Mouse (Mus musculus) forebrain, postnatal 0 days (tissue): ENCODE measurements at regions not wholly inside any gene's neighbourhood (a gene's known extent, or its start where the extent isn't known, plus 50 kb on each side); places are given as distances from the start of the nearest gene placed in this dataset.

ENCODE experiments used
- ATAC-seq: fragments of 200-750 bp; cut with Nextera tagmentation; 2 replicates; pipeline ENCODE4 v1.8.0; 2017; ENCODE audit warnings: mild to moderate bottlenecking, moderate library complexity
- DNase-seq: peaks from one replicate; pipeline ENCODE4 v3.0.0-alpha.2; 2015
- H3K27ac ChIP-seq: fragments of 300-500 bp; sonication (generic); 2 replicates; pipeline ENCODE4 v1.5.1; 2014; ENCODE audit warnings: low read depth, mild to moderate bottlenecking, antibody characterized with exemption, low read length, moderate library complexity, mixed read lengths
- H3K27me3 ChIP-seq: fragments of 300-500 bp; sonication (generic); 2 replicates; pipeline ENCODE4 v1.6.1; 2014; ENCODE audit warnings: mild to moderate bottlenecking, low read length, mixed read lengths; ENCODE audit not compliant: insufficient read depth
- H3K36me3 ChIP-seq: fragments of 300-500 bp; sonication (generic); 2 replicates; pipeline ENCODE4 v1.6.1; 2014; ENCODE audit warnings: mild to moderate bottlenecking, moderate library complexity; ENCODE audit not compliant: insufficient read depth
- H3K4me1 ChIP-seq: fragments of 300-500 bp; sonication (generic); 2 replicates; pipeline ENCODE4 v1.6.1; 2014; ENCODE audit warnings: antibody characterized with exemption; ENCODE audit not compliant: insufficient read depth
- H3K4me2 ChIP-seq: fragments of 300-500 bp; sonication (generic); 2 replicates; pipeline ENCODE4 v1.6.1; 2014; ENCODE audit warnings: low read depth, mild to moderate bottlenecking, moderate library complexity
- H3K4me3 ChIP-seq: fragments of 300-500 bp; sonication (generic); 2 replicates; pipeline ENCODE4 v1.5.1; 2014; ENCODE audit warnings: low read depth, low read length, mixed read lengths
- H3K9ac ChIP-seq: fragments of 300-500 bp; sonication (generic); 2 replicates; pipeline ENCODE4 v1.6.1; 2014; ENCODE audit warnings: mild to moderate bottlenecking
- H3K9me3 ChIP-seq: fragments of 300-500 bp; sonication (generic); 2 replicates; pipeline ENCODE4 v1.6.1; 2016; ENCODE audit warnings: low read length
- CTCF ChIP-seq: sonication (generic); IDR thresholded peaks from 2 replicates; pipeline ENCODE4 v1.5.1; 2016; ENCODE audit warnings: antibody characterized with exemption, control low read depth, low read depth
- whole genome bisulfite sequencing: fragments of 180-500 bp; shearing (Covaris S2); extraction: QIAGEN DNeasy Blood & Tissue Kit; methylation state at CpG from one replicate; pipeline ENCODE4 v1.1.7; 2014; 5-methylcytosine and 5-hydroxymethylcytosine counted together

GRCm38 (mm10) chr16:93180213-93180612 lies 354.3 kb upstream of the Runx1 start:
- Histone ChIP-seq H3K9ac (no peak overlapping the region), H3K4me1 (no peaks in the 10 kb centered on the region), H3K36me3 (no peaks in the 10 kb centered on the region), H3K27me3 (no peaks in the 10 kb centered on the region), H3K4me2 (no peak overlapping the region), H3K9me3 (no peaks in the 10 kb centered on the region), H3K27ac (no peak overlapping the region), H3K4me3 (no peak overlapping the region)
- no peak for ATAC-seq
- WGBS, result 88% methylated on average over 5 of the region's 5 CpGs
- DNase-seq, result no peak
- no peak for TF ChIP-seq CTCF

- ATAC-seq (no peak), DNase-seq (no peak)
- 96% methylated on average over 3 of the region's 3 CpGs for WGBS
- H3K27ac ChIP-seq, result no peak overlapping the region
- H3K4me1 ChIP-seq, result no peaks in the 10 kb centered on the region
- H3K9ac ChIP-seq, result no peak overlapping the region
- no peaks in the 10 kb centered on the region for H3K27me3 ChIP-seq
- H3K4me3 ChIP-seq, result no peak overlapping the region
- H3K36me3 ChIP-seq, result no peaks in the 10 kb centered on the region
- no peak for TF ChIP-seq CTCF
- no peaks in the 10 kb centered on the region for H3K9me3 ChIP-seq
- no peak overlapping the region for H3K4me2 ChIP-seq
Observed at GRCm38 (mm10) chr16:93166667-93167066, 340.7 kb upstream of the Runx1 start.

GRCm38 (mm10) chr16:93158526-93159226 lies 332.7 kb upstream of the Runx1 start:
- H3K27ac ChIP-seq, result no peak overlapping the region
- H3K36me3 ChIP-seq, result no peaks in the 10 kb centered on the region
- 80% methylated on average over 8 of the region's 8 CpGs for WGBS
- no peak for DNase-seq
- H3K9ac ChIP-seq, result no peak overlapping the region
- no peak overlapping the region for H3K4me3 ChIP-seq
- H3K9me3 ChIP-seq, result no peaks in the 10 kb centered on the region
- H3K4me2 ChIP-seq, result no peak overlapping the region
- H3K4me1 ChIP-seq, result no peaks in the 10 kb centered on the region
- ATAC-seq, result no peak
- TF ChIP-seq CTCF, result peak; percentile 27
- no peaks in the 10 kb centered on the region for H3K27me3 ChIP-seq

- H3K4me1 ChIP-seq, result no peaks in the 10 kb centered on the region
- no peak for TF ChIP-seq CTCF
- ATAC-seq (no peak), DNase-seq (no peak)
- WGBS, result 87% methylated on average over 14 of the region's 14 CpGs
- no peaks in the 10 kb centered on the region for H3K27me3 ChIP-seq
- no peak overlapping the region for H3K4me2 ChIP-seq
- no peaks in the 10 kb centered on the region for H3K36me3 ChIP-seq
- H3K9me3 ChIP-seq, result no peaks in the 10 kb centered on the region
- H3K27ac ChIP-seq, result no peak overlapping the region
- no peak overlapping the region for H3K4me3 ChIP-seq
- H3K9ac ChIP-seq, result no peak overlapping the region
Observed at GRCm38 (mm10) chr16:93153545-93154329, 327.8 kb upstream of the Runx1 start.

GRCm38 (mm10) chr16:93152765-93153489 lies 327.0 kb upstream of the Runx1 start:
- Histone ChIP-seq H3K4me2 (no peak overlapping the region), H3K27ac (no peak overlapping the region), H3K36me3 (no peaks in the 10 kb centered on the region), H3K27me3 (no peaks in the 10 kb centered on the region), H3K9me3 (no peaks in the 10 kb centered on the region), H3K4me3 (no peak overlapping the region), H3K4me1 (no peaks in the 10 kb centered on the region), H3K9ac (no peak overlapping the region)
- TF ChIP-seq CTCF, result no peak
- ATAC-seq (no peak), DNase-seq (no peak)
- 51% methylated on average over 14 of the region's 14 CpGs for WGBS

- Histone ChIP-seq H3K9ac (no peak overlapping the region), H3K4me2 (no peak overlapping the region), H3K4me3 (no peak overlapping the region), H3K4me1 (no peaks in the 10 kb centered on the region), H3K36me3 (no peaks in the 10 kb centered on the region), H3K27ac (no peak overlapping the region), H3K9me3 (no peaks in the 10 kb centered on the region), H3K27me3 (no peaks in the 10 kb centered on the region)
- no peak for TF ChIP-seq CTCF
- no peak for DNase-seq
- 100% methylated on average over 1 of the region's 1 CpGs for WGBS
- no peak for ATAC-seq
Observed at GRCm38 (mm10) chr16:93152057-93152456, 326.1 kb upstream of the Runx1 start.

- TF ChIP-seq CTCF, result no peak
- Histone ChIP-seq H3K4me3 (no peak overlapping the region), H3K4me2 (no peak overlapping the region), H3K4me1 (no peaks in the 10 kb centered on the region), H3K27me3 (no peaks in the 10 kb centered on the region), H3K27ac (no peak overlapping the region), H3K36me3 (no peaks in the 10 kb centered on the region), H3K9me3 (no peaks in the 10 kb centered on the region), H3K9ac (no peak overlapping the region)
- 98% methylated on average over 2 of the region's 2 CpGs for WGBS
- DNase-seq (no peak), ATAC-seq (no peak)
Observed at GRCm38 (mm10) chr16:93151652-93152051, 325.7 kb upstream of the Runx1 start.
